Mouse (Mus musculus): ENCODE data around the gene Fancc. TPM values are rescaled to one million over a fixed set of nuclear protein-coding genes. Genes with fewer than 3 reads are reported as not detected.

Fancc gene
- polyA plus RNA-seq, 1 experiment from 2014 or later = 25.9 TPM

- H3K4me3 ChIP-seq (ENCODE audit: low read depth, low read length) = no peak overlapping the region
- peak overlapping the region; percentile 26 for H3K4me2 ChIP-seq
- H3K9me3 ChIP-seq (ENCODE audit: low read depth, low read length) = no peaks in the 10 kb centered on the region
- no peaks in the 10 kb centered on the region for H3K27me3 ChIP-seq (ENCODE audit: insufficient read depth, low read length)
- WGBS = 77% methylated on average over 7 of the region's 7 CpGs
- no peak for ATAC-seq (ENCODE audit: insufficient read depth)
- H3K27ac ChIP-seq (ENCODE audit: low read depth) = peak overlapping the region; percentile 10; the same call in 1 of the 2 replicates
- H3K9ac ChIP-seq = no peak overlapping the region
- peaks cover 52% of the 10 kb centered on the region for H3K4me1 ChIP-seq (ENCODE audit: insufficient read depth)
- peaks cover 35% of the 10 kb centered on the region for H3K36me3 ChIP-seq (ENCODE audit: insufficient read depth)
- no peak for DNase-seq
- TF ChIP-seq CTCF (IDR thresholded peaks at IDR 0.05; ENCODE audit: low read depth) = no peak
Observed at GRCm38 (mm10) chr13:63249171-63249570, 247.9 kb downstream of the Fancc start.

GRCm38 (mm10) chr13:63248318-63248717 lies 248.8 kb downstream of the Fancc start:
- no peaks in the 10 kb centered on the region for H3K27me3 ChIP-seq (ENCODE audit: insufficient read depth, low read length)
- no peak overlapping the region for H3K9ac ChIP-seq
- no peak overlapping the region for H3K27ac ChIP-seq (ENCODE audit: low read depth)
- H3K9me3 ChIP-seq (ENCODE audit: low read depth, low read length) = no peaks in the 10 kb centered on the region
- peaks cover 52% of the 10 kb centered on the region for H3K4me1 ChIP-seq (ENCODE audit: insufficient read depth)
- no peak for TF ChIP-seq CTCF (IDR thresholded peaks at IDR 0.05; ENCODE audit: low read depth)
- no peak for ATAC-seq (ENCODE audit: insufficient read depth)
- no peak for DNase-seq
- 58% methylated on average over 10 of the region's 10 CpGs for WGBS
- no peak overlapping the region for H3K4me3 ChIP-seq (ENCODE audit: low read depth, low read length)
- H3K36me3 ChIP-seq (ENCODE audit: insufficient read depth) = peaks cover 27% of the 10 kb centered on the region
- peak overlapping the region; percentile 67 for H3K4me2 ChIP-seq

GRCm38 (mm10) chr13:63247631-63248030 lies 249.4 kb downstream of the Fancc start:
- H3K4me1 ChIP-seq (ENCODE audit: insufficient read depth) = peaks cover 45% of the 10 kb centered on the region
- peak overlapping the region; percentile 67 for H3K4me2 ChIP-seq
- peaks cover 31% of the 10 kb centered on the region for H3K36me3 ChIP-seq (ENCODE audit: insufficient read depth)
- ATAC-seq (ENCODE audit: insufficient read depth) (no peak), DNase-seq (no peak)
- no peak for TF ChIP-seq CTCF (IDR thresholded peaks at IDR 0.05; ENCODE audit: low read depth)
- H3K27me3 ChIP-seq (ENCODE audit: insufficient read depth, low read length) = no peaks in the 10 kb centered on the region
- no peaks in the 10 kb centered on the region for H3K9me3 ChIP-seq (ENCODE audit: low read depth, low read length)
- 0 out of 2 replicates have a peak overlapping the region, but pooled peaks have one; percentile 65 for H3K27ac ChIP-seq (ENCODE audit: low read depth)
- WGBS = 77% methylated on average over 11 of the region's 11 CpGs
- no peak overlapping the region for H3K9ac ChIP-seq
- H3K4me3 ChIP-seq (ENCODE audit: low read depth, low read length) = no peak overlapping the region

GRCm38 (mm10) chr13:63247041-63247440 lies 250.0 kb downstream of the Fancc start:
- no peaks in the 10 kb centered on the region for H3K9me3 ChIP-seq (ENCODE audit: low read depth, low read length)
- ATAC-seq (ENCODE audit: insufficient read depth) = no peak
- no peaks in the 10 kb centered on the region for H3K27me3 ChIP-seq (ENCODE audit: insufficient read depth, low read length)
- H3K9ac ChIP-seq = peak overlapping the region; percentile 32
- H3K4me2 ChIP-seq = peak overlapping the region; percentile 67
- H3K36me3 ChIP-seq (ENCODE audit: insufficient read depth) = peaks cover 32% of the 10 kb centered on the region
- peak; percentile 56 for DNase-seq
- 30% methylated on average over 7 of the region's 7 CpGs for WGBS
- peaks cover 45% of the 10 kb centered on the region for H3K4me1 ChIP-seq (ENCODE audit: insufficient read depth)
- peak overlapping the region; percentile 65; the same call in 1 of the 2 replicates for H3K27ac ChIP-seq (ENCODE audit: low read depth)
- TF ChIP-seq CTCF (IDR thresholded peaks at IDR 0.05; ENCODE audit: low read depth) = no peak
- H3K4me3 ChIP-seq (ENCODE audit: low read depth, low read length) = peak overlapping the region; percentile 18; the same call in 1 of the 2 replicates

GRCm38 (mm10) chr13:63246332-63246940 lies 250.6 kb downstream of the Fancc start:
- peaks cover 32% of the 10 kb centered on the region for H3K36me3 ChIP-seq (ENCODE audit: insufficient read depth)
- WGBS = 28% methylated on average over 12 of the region's 12 CpGs
- no peaks in the 10 kb centered on the region for H3K27me3 ChIP-seq (ENCODE audit: insufficient read depth, low read length)
- H3K9me3 ChIP-seq (ENCODE audit: low read depth, low read length) = no peaks in the 10 kb centered on the region
- peak overlapping the region; percentile 67 for H3K4me2 ChIP-seq
- H3K4me1 ChIP-seq (ENCODE audit: insufficient read depth) = peaks cover 45% of the 10 kb centered on the region
- H3K9ac ChIP-seq = peak overlapping the region; percentile 32
- ATAC-seq (ENCODE audit: insufficient read depth) (no peak), DNase-seq (no peak)
- peak overlapping the region; percentile 18 for H3K4me3 ChIP-seq (ENCODE audit: low read depth, low read length)
- H3K27ac ChIP-seq (ENCODE audit: low read depth) = peak overlapping the region; percentile 65
- no peak for TF ChIP-seq CTCF (IDR thresholded peaks at IDR 0.05; ENCODE audit: low read depth)

GRCm38 (mm10) chr13:63245812-63246211 lies 251.3 kb downstream of the Fancc start:
- DNase-seq (peak; percentile 34), ATAC-seq (ENCODE audit: insufficient read depth) (no peak)
- no peak for TF ChIP-seq CTCF (IDR thresholded peaks at IDR 0.05; ENCODE audit: low read depth)
- Histone ChIP-seq H3K4me1 (ENCODE audit: insufficient read depth) (peaks cover 41% of the 10 kb centered on the region), H3K9me3 (ENCODE audit: low read depth, low read length) (no peaks in the 10 kb centered on the region), H3K27me3 (ENCODE audit: insufficient read depth, low read length) (no peaks in the 10 kb centered on the region), H3K4me3 (ENCODE audit: low read depth, low read length) (0 out of 2 replicates have a peak overlapping the region, but pooled peaks have one; percentile 18), H3K36me3 (ENCODE audit: insufficient read depth) (peaks cover 32% of the 10 kb centered on the region), H3K9ac (peak overlapping the region; percentile 32; the same call in 1 of the 2 replicates), H3K27ac (ENCODE audit: low read depth) (peak overlapping the region; percentile 81; the same call in 1 of the 2 replicates), H3K4me2 (peak overlapping the region; percentile 67)
- WGBS = 36% methylated on average over 4 of the region's 4 CpGs

GRCm38 (mm10) chr13:63245218-63245617 lies 251.9 kb downstream of the Fancc start:
- peak overlapping the region; percentile 81 for H3K27ac ChIP-seq (ENCODE audit: low read depth)
- ATAC-seq (ENCODE audit: insufficient read depth) = peak; percentile 39; the same call in 1 of the 2 replicates
- peak overlapping the region; percentile 51; the same call in 1 of the 2 replicates for H3K9ac ChIP-seq
- 16% methylated on average over 9 of the region's 9 CpGs for WGBS
- no peak for TF ChIP-seq CTCF (IDR thresholded peaks at IDR 0.05; ENCODE audit: low read depth)
- H3K4me3 ChIP-seq (ENCODE audit: low read depth, low read length) = peak overlapping the region; percentile 80
- H3K4me1 ChIP-seq (ENCODE audit: insufficient read depth) = peaks cover 35% of the 10 kb centered on the region
- peak; percentile 76 for DNase-seq
- no peaks in the 10 kb centered on the region for H3K27me3 ChIP-seq (ENCODE audit: insufficient read depth, low read length)
- H3K9me3 ChIP-seq (ENCODE audit: low read depth, low read length) = no peaks in the 10 kb centered on the region
- H3K36me3 ChIP-seq (ENCODE audit: insufficient read depth) = peaks cover 29% of the 10 kb centered on the region
- H3K4me2 ChIP-seq = peak overlapping the region; percentile 67
